Mouse (Mus musculus) thymus, postnatal 10 days (tissue): ENCODE results near the gene Vmn1r211.
"Not testable (repeated sequence)": the region's sequence is repeated elsewhere in the genome, so short reads cannot be mapped to it uniquely, and the experiment has no call there.

Experiments
- DNase-seq, 2 experiments: peaks; one replicate each; pipeline ENCODE4 v3.0.0; 2021; ENCODE audit warnings: low spot score in 2 of 2

The Vmn1r211 gene

GRCm38 (mm10) chr13:22857461-22857860 is at the start of gene Vmn1r211:
TSS of gene Vmn1r211 (minus strand) at chr13:22857561.
- DNase-seq, result no peak

- no peak for DNase-seq
Observed at GRCm38 (mm10) chr13:22884105-22884504, 26.7 kb upstream of the Vmn1r211 start, which contains the start of gene Vmn1r212. TSS of gene Vmn1r212 (minus strand) at chr13:22884205.

GRCm38 (mm10) chr13:22879257-22879656 is 21.9 kb upstream of the Vmn1r211 start:
- DNase-seq, result no peak

- no peak for DNase-seq
Observed at GRCm38 (mm10) chr13:22854760-22855159, 2.6 kb downstream of the Vmn1r211 start.

- DNase-seq, result no peak
Observed at GRCm38 (mm10) chr13:22846798-22847197, 10.6 kb downstream of the Vmn1r211 start.

GRCm38 (mm10) chr13:22844304-22844703 is 13.1 kb downstream of the Vmn1r211 start:
- DNase-seq, result not testable (repeated sequence)

- no peak for DNase-seq
Observed at GRCm38 (mm10) chr13:22831248-22831647, 26.1 kb downstream of the Vmn1r211 start, which contains the start of gene Vmn1r210. TSS of gene Vmn1r210 (minus strand) at chr13:22831348.

- DNase-seq, result not testable (repeated sequence)
Observed at GRCm38 (mm10) chr13:22829395-22829794, 28.0 kb downstream of the Vmn1r211 start.

- not testable (repeated sequence) for DNase-seq
Observed at GRCm38 (mm10) chr13:22821601-22822000, 35.8 kb downstream of the Vmn1r211 start.

GRCm38 (mm10) chr13:22809582-22809981 is 47.8 kb downstream of the Vmn1r211 start, which contains the start of gene Vmn1r209:
TSS of gene Vmn1r209 (minus strand) at chr13:22809682.
- DNase-seq, result not testable (repeated sequence)
